Mouse (Mus musculus): Measurements from ENCODE around the gene Ltn1.

The Ltn1 gene

DNA sequence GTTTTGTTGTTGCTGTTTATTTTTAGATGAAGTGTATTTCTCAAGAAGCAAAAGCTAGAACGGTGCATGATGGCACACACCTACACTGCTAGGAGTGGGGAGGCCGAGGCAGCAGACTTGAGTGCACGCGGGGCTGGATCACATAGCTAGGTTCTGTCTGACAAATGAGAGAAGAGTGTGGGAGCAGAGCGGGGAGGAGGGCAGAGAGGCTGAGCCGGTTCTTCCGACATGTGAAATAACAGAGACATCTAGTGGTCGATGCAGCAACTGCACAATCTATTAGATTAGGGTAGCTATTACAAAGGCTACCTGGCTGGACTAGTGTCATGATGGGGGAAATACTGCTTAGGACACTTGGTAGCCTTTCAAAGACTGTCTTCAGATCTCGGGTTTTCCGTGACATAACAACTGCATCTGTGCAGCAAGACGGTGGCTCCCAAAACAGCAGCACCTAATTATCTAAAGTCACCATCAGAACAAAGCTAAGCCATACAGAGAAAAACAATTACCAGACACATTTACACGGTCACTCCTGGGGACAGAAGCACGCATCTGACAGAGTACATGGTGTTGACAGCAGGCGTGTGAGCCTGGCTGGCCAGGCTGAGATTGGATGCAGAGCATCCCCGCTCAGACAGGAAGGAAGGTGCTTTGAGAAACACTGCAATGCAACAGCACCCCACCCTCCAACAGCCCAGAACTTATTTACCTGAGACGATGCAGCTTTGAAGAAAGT lies 38.4 kb downstream of the Ltn1 start:
- peak; percentile 27 to 77 for DNase-seq (ENCODE audit: low spot score in 2 of 2)

GRCm38 (mm10) chr16:87387444-87387977 lies 44.9 kb downstream of the Ltn1 start:
- DNase-seq (ENCODE audit: low spot score in 2 of 2): no peak

DNA sequence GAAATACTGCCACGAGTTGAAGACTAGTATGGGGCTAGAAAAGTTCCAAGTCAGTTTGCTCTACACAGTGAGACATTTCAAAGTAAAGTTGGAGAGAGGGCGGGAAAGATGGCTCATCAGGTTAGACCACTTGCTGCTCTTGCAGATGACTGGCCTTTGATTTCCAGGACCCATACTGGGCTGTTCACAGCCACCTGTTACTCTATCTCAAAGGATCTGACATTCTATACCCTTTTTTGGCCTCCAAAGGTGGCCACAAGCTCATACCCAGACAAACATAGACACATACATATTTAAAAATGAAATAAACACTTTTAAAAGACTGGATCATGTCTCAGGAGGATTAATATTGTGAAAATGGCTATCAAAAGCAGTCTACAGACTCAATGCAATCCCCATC lies 48.0 kb downstream of the Ltn1 start:
- DNase-seq (ENCODE audit: low spot score in 2 of 2): no peak

GRCm38 (mm10) chr16:87382996-87383395 lies 49.4 kb downstream of the Ltn1 start:
- DNase-seq (ENCODE audit: low spot score in 2 of 2): no peak

DNA sequence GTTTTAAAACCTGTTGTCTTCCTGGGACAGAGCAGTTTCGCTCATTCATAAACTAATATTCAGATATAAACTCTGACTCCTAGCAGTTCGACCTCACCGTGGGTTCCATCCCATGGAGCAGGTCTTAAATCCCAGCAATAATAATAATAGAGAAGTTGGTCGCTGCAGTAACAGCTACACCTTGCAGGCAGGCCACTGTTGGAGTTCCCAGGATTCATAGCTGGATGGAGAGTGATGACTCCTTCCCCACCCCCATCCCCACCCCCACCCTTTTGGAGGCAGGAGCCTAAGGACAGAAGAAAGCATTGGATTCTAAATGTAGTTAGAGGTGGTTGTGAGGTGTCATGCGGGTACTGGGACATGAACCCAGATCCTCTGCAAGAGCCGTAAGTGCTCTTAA lies 66.0 kb downstream of the Ltn1 start:
- no peak for DNase-seq (ENCODE audit: low spot score in 2 of 2)

GRCm38 (mm10) chr16:87366035-87366434 lies 66.4 kb downstream of the Ltn1 start:
- no peak for DNase-seq (ENCODE audit: low spot score in 2 of 2)

DNA sequence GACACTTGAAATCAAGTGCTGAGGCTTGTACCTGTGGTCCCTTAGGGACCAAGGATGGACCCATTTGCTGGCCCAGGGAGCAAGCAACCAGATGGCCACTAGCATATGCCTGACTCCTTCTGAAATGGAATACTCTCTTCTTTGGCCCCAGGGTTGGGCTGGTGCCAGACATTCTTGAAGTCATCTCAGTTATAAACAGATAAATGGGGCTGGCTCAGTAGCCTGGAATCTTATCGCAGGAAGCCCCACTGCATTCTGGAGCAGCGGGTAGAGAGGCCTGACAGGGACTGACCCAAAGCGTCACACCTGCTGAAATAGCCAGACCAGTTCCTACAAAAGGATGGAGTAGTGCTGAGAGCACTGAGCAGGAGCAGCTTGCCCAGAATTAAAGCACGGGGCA lies 68.2 kb downstream of the Ltn1 start:
- DNase-seq (ENCODE audit: low spot score in 2 of 2): no peak

GRCm38 (mm10) chr16:87360096-87360495 lies 72.3 kb downstream of the Ltn1 start:
- DNase-seq (ENCODE audit: low spot score in 2 of 2): no peak

- no peak for DNase-seq (ENCODE audit: low spot score in 2 of 2)
Measured at GRCm38 (mm10) chr16:87354748-87355147, 77.7 kb downstream of the Ltn1 start.

DNA sequence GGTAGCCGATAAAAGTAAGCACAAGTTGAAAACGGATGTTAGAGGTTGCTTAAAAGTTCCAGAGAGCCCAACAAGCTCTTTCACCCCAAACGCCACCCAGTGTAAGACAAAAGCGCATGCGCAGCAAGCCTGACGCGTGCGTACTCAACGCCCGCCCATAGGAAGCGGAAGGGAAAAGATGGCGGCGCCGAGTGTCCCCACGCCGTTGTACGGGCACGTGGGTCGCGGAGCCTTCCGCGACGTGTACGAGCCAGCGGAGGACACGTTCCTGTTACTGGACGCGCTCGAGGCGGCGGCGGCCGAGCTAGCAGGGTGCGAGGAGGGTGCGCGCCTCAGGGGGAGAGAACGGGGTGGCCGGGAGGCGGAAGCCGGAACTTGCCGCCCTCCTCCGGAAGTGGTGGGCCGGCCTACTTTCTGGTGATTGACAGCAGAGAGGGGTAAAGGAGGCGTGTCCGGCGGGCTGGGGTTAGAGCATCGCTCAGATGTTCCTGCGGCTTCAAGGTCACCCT lies 78.3 kb downstream of the Ltn1 start, which contains the start of gene N6amt1:
TSS of gene N6amt1 (plus strand) at position 111 of the 509 bp plus-strand sequence.
- peak; percentile 85 to 94 for DNase-seq (ENCODE audit: low spot score in 2 of 2)

GRCm38 (mm10) chr16:87353605-87354004 lies 78.8 kb downstream of the Ltn1 start:
- DNase-seq (ENCODE audit: low spot score in 2 of 2): no peak

GRCm38 (mm10) chr16:87351386-87352105 lies 80.9 kb downstream of the Ltn1 start:
- no peak for DNase-seq (ENCODE audit: low spot score in 2 of 2)

GRCm38 (mm10) chr16:87348133-87348532 lies 84.3 kb downstream of the Ltn1 start:
- DNase-seq (ENCODE audit: low spot score in 2 of 2): no peak

GRCm38 (mm10) chr16:87341043-87341572 lies 91.3 kb downstream of the Ltn1 start:
- no peak for DNase-seq (ENCODE audit: low spot score in 2 of 2)

GRCm38 (mm10) chr16:87334756-87335155 lies 97.7 kb downstream of the Ltn1 start:
- DNase-seq (ENCODE audit: low spot score in 2 of 2): no peak

- no peak for DNase-seq (ENCODE audit: low spot score in 2 of 2)
Measured at GRCm38 (mm10) chr16:87329986-87330385, 102.4 kb downstream of the Ltn1 start.
